Mouse (Mus musculus) T-helper 1 cell (primary cell): ENCODE measurements around the gene Cav2.

Experiments
- in situ Hi-C: fragments of 300-600 bp; cut with MboI, MseI; formaldehyde crosslinking; loops from one replicate; pipeline ENCODE4 v1.15.1; 2025; ENCODE audit warnings: high pct_unique_total_duplicates

Gene Cav2

GRCm38 (mm10) chr6:17280939-17281756 is at the start of gene Cav2:
Cav2 (plus strand) TSS chr6:17281185.
- in situ Hi-C loops, result no loop called here

GRCm38 (mm10) chr6:17239693-17240092 is 41.3 kb upstream of the Cav2 start:
- in situ Hi-C loops, result loop anchor here (10.0 kb wide), 2 partner anchors 1295 to 1995 kb away; no protein-coding TSS in a partner anchor

- in situ Hi-C loops, result no loop called here
Measured at GRCm38 (mm10) chr6:17241013-17241412, 40.0 kb upstream of the Cav2 start.

GRCm38 (mm10) chr6:17246959-17247358 is 34.0 kb upstream of the Cav2 start:
- in situ Hi-C loops, result no loop called here

GRCm38 (mm10) chr6:17247673-17248072 is 33.3 kb upstream of the Cav2 start:
- in situ Hi-C loops, result no loop called here

GRCm38 (mm10) chr6:17248241-17248640 is 32.7 kb upstream of the Cav2 start:
- in situ Hi-C loops, result no loop called here

- in situ Hi-C loops, result no loop called here
Measured at GRCm38 (mm10) chr6:17251958-17252357, 29.0 kb upstream of the Cav2 start.

- in situ Hi-C loops, result no loop called here
Measured at GRCm38 (mm10) chr6:17258142-17258541, 22.8 kb upstream of the Cav2 start.

GRCm38 (mm10) chr6:17258911-17259310 is 22.1 kb upstream of the Cav2 start:
- in situ Hi-C loops, result no loop called here

- in situ Hi-C loops, result no loop called here
Measured at GRCm38 (mm10) chr6:17262786-17263185, 18.2 kb upstream of the Cav2 start.

- in situ Hi-C loops, result no loop called here
Measured at GRCm38 (mm10) chr6:17265043-17265442, 15.9 kb upstream of the Cav2 start.

- in situ Hi-C loops, result no loop called here
Measured at GRCm38 (mm10) chr6:17266466-17266865, 14.5 kb upstream of the Cav2 start.

GRCm38 (mm10) chr6:17278366-17278765 is 2.6 kb upstream of the Cav2 start:
- in situ Hi-C loops, result no loop called here

- in situ Hi-C loops, result no loop called here
Measured at GRCm38 (mm10) chr6:17281757-17282092, 740 bp downstream of the Cav2 start.

GRCm38 (mm10) chr6:17282159-17282558 is 1.2 kb downstream of the Cav2 start:
- in situ Hi-C loops, result no loop called here

GRCm38 (mm10) chr6:17283834-17284233 is 2.8 kb downstream of the Cav2 start:
- in situ Hi-C loops, result no loop called here

- in situ Hi-C loops, result no loop called here
Measured at GRCm38 (mm10) chr6:17286381-17286780, 5.4 kb downstream of the Cav2 start.

- in situ Hi-C loops, result no loop called here
Measured at GRCm38 (mm10) chr6:17295116-17295515, 14.1 kb downstream of the Cav2 start.

GRCm38 (mm10) chr6:17305954-17306601 is 25.1 kb downstream of the Cav2 start, which contains the start of gene Cav1:
Cav1 (plus strand) TSS chr6:17306335.
- in situ Hi-C loops, result no loop called here

- in situ Hi-C loops, result no loop called here
Measured at GRCm38 (mm10) chr6:17306602-17307325, 25.8 kb downstream of the Cav2 start.

GRCm38 (mm10) chr6:17307461-17308115 is 26.6 kb downstream of the Cav2 start:
- in situ Hi-C loops, result no loop called here

GRCm38 (mm10) chr6:17308661-17309060 is 27.7 kb downstream of the Cav2 start:
- in situ Hi-C loops, result no loop called here
